8 mouse cellular contexts compared by ENCODE assay signal in the genomic region with DNA sequence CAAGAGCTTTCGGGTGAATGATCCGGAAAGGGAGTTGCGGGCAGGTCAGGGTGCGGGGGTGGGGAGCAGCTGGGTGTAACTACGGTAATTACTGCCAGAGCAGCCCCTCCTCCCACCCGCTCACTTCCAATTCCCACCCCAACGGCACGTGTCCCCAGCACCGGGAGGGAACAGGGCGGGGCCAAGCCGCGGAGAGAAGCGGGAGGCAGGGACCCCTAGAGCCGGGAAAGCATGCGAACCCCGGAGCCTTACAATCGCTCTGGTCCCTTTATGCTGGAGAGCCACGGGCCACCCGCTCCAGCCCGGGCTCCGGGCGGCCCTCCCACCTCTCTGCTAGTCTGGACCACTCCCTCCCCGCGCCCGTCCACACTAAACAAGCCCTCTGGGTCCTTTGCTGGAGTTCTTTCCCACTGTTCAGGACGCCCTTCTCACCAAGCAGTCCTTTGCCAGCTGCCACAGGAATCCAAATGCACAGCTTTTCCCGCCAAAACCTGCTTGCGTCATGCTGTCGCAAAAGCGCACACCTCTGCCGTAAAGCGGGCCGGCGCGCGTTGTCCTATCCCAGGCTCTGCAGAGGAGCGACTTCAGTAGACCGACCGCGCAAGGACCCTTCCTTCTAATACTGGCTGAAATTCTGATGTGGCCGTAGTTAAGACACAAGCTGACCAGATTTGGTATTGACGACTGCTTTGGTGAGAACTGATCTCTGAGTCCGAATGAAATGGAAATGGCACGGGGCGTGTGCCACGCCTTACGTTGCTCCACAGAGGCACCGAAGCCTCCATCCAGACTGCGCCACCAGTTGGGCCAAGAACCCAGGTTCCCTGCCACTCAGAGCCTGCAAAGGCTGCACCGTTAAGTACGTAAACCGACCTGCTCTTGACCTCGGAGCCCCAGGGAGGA. TPM values are rescaled to one million over a fixed set of nuclear protein-coding genes. Genes with fewer than 3 reads are reported as not detected.
DNase-seq lines count a peak whose midpoint lies in the region; ATAC-seq lines count a peak whose summit lies in the region.

No protein-coding gene starts in this region.

- intact Hi-C loops in left cerebral cortex, postnatal 14 days (cut with DNase I): no loop called here

- peak overlapping the region; percentile 96 for H3K27ac ChIP-seq in intestine, embryonic 14.5 days (ENCODE audit: low read depth)

- peak overlapping the region; percentile 74 for H3K4me3 ChIP-seq in intestine, embryonic 14.5 days (ENCODE audit: low read depth, low read length)

- DNase-seq in adrenal gland, adult 18-20 months (ENCODE audit: low spot score in 2 of 2): peak; percentile 89 to 94
- DNase-seq in embryo, embryonic 11 days: peak; percentile 96
- peak; percentile 82 for DNase-seq in gastrocnemius, postnatal 25 days
- DNase-seq in intestine, embryonic 14.5 days (ENCODE audit: low spot score): peak; percentile 99
- DNase-seq in left cerebral cortex, postnatal 14 days (ENCODE audit: low spot score in 2 of 2): peak; percentile 93 to 94
- peak; percentile 95 for DNase-seq in mesoderm, embryonic 11.5 days (ENCODE audit: low read depth, low spot score)
- DNase-seq in right cerebral cortex, postnatal 36 days (ENCODE audit: low spot score in 2 of 2): peak; percentile 87 to 89
- DNase-seq in yolk sac, embryonic 10.5 days (ENCODE audit: low spot score): peak; percentile 93

- under 1% methylated on average over 49 of the region's 53 CpGs for WGBS in intestine, embryonic 14.5 days

- peaks cover 38% of the 10 kb centered on the region for H3K36me3 ChIP-seq in intestine, embryonic 14.5 days (ENCODE audit: control insufficient read depth, insufficient read depth, low read length)

- H3K27me3 ChIP-seq in intestine, embryonic 14.5 days (replicated peaks; ENCODE audit: control insufficient read depth, insufficient read depth, low read length): no peaks in the 10 kb centered on the region

- peak overlapping the region; percentile 74 for H3K4me2 ChIP-seq in intestine, embryonic 14.5 days (ENCODE audit: low read length)

- peak; percentile 96 for ATAC-seq in intestine, embryonic 14.5 days (replicated peaks; ENCODE audit: low FRiP score, low TSS enrichment, low read depth)

- no peaks in the 10 kb centered on the region for H3K9me3 ChIP-seq in intestine, embryonic 14.5 days (ENCODE audit: control insufficient read depth, low read length)

- H3K4me1 ChIP-seq in intestine, embryonic 14.5 days (replicated peaks; ENCODE audit: control insufficient read depth, insufficient read depth, low read length): peaks cover 14% of the 10 kb centered on the region; the same call in 1 of the 2 replicates

- peak overlapping the region; percentile 86 for H3K9ac ChIP-seq in intestine, embryonic 14.5 days (ENCODE audit: low read length)

RNA-seq across cellular contexts. Expression of gene Chek1, which starts 0.5 kb away (rescaled TPM):
- 1 to 10 TPM; 1.6 to 2.6 TPM for total RNA-seq in adrenal gland, adult 18-20 months (2021)
- under 1 TPM; 0.46 to 0.78 TPM for total RNA-seq in gastrocnemius, postnatal 25 days (2021)
- polyA plus RNA-seq in intestine, embryonic 14.5 days (2014; fragmentation: Nextera tagmentation; extraction: Ambion mirVana): 33.4 and 40.8 TPM in 2 replicates
- total RNA-seq in left cerebral cortex, postnatal 14 days (2021): 1 to 10 TPM; 2.0 to 3.2 TPM

RNA-seq across cellular contexts. Expression of gene Acrv1, which starts 33.4 kb away (rescaled TPM):
- total RNA-seq in adrenal gland, adult 18-20 months (2021): not detected
- not detected for total RNA-seq in gastrocnemius, postnatal 25 days (2021)
- polyA plus RNA-seq in intestine, embryonic 14.5 days (2014; fragmentation: Nextera tagmentation; extraction: Ambion mirVana): 0.05 TPM in 1 of 2 replicates, not detected in the other
- total RNA-seq in left cerebral cortex, postnatal 14 days (2021): not detected

RNA-seq across cellular contexts. Expression of gene Stt3a, which starts 41.1 kb away (rescaled TPM):
- 100 to 1,000 TPM; 210 to 266 TPM for total RNA-seq in adrenal gland, adult 18-20 months (2021)
- total RNA-seq in gastrocnemius, postnatal 25 days (2021): 10 to 100 TPM; 36.9 TPM
- polyA plus RNA-seq in intestine, embryonic 14.5 days (2014; fragmentation: Nextera tagmentation; extraction: Ambion mirVana): 238 and 243 TPM in 2 replicates
- total RNA-seq in left cerebral cortex, postnatal 14 days (2021): 10 to 100 TPM; 63.1 to 67.8 TPM

Comparison
In these comparisons a context has a peak if more than half of its experiments do, and no peak if none do; other contexts are left out.
1. Peak in every context shown above with its lines: DNase-seq, ATAC-seq, H3K4me3 ChIP-seq and H3K27ac ChIP-seq.